ENCODE assay signal across 16 mouse cellular contexts in genomic region chr10:45070929-45071813, GRCm38 (mm10). TPM values are rescaled to one million over a fixed set of nuclear protein-coding genes. Genes with fewer than 3 reads are reported as not detected.
DNase-seq lines count a peak whose midpoint lies in the region; ATAC-seq and TF ChIP-seq lines count a peak whose summit lies in the region.
"Had no signal": no experiment of that assay in that cellular context is flagged by ENCODE, and none has a peak within 500 bp of the region (broad histone marks: within the 10 kb centered on the region; RNA-seq: fewer than 3 reads in every experiment).

No protein-coding gene starts in this region.

- no peak overlapping the region for H3K4me2 ChIP-seq in forebrain, embryonic 11.5 days (ENCODE audit: low read depth, low read length, severe bottlenecking)
- H3K4me2 ChIP-seq in forebrain, embryonic 12.5 days = no peak overlapping the region
- peak overlapping the region; percentile 60 for H3K4me2 ChIP-seq in CH12.LX (ENCODE audit: insufficient read depth, low read depth, poor library complexity, severe bottlenecking)
- 0 out of 2 replicates have a peak overlapping the region, but pooled peaks have one; percentile 0 for H3K4me2 ChIP-seq in intestine, embryonic 15.5 days (replicated peaks)
- H3K4me2 ChIP-seq in liver, embryonic 11.5 days = peak overlapping the region; percentile 45
- no peak overlapping the region for H3K4me2 ChIP-seq in stomach, postnatal 0 days (replicated peaks; ENCODE audit: low read depth)
- H3K4me2 ChIP-seq: heart, embryonic 15.5 days; neural tube, embryonic 12.5 days had no signal

- ATAC-seq in forebrain, embryonic 11.5 days (replicated peaks; ENCODE audit: low FRiP score) = no peak
- no peak for ATAC-seq in forebrain, embryonic 12.5 days (ENCODE audit: low FRiP score)
- ATAC-seq in intestine, embryonic 15.5 days = no peak; the same call in 1 of the 2 replicates
- peak; percentile 33 for ATAC-seq in liver, embryonic 11.5 days (replicated peaks; ENCODE audit: low FRiP score)
- no peak for ATAC-seq in stomach, postnatal 0 days (ENCODE audit: low FRiP score, low TSS enrichment)
- ATAC-seq: hindbrain, postnatal 0 days had no signal

- WGBS in forebrain, embryonic 11.5 days = 82% methylated on average over 13 of the region's 13 CpGs
- 80% methylated on average over 13 of the region's 13 CpGs for WGBS in forebrain, embryonic 12.5 days
- WGBS in intestine, embryonic 15.5 days = 68% methylated on average over 13 of the region's 13 CpGs
- 59% methylated on average over 13 of the region's 13 CpGs for WGBS in liver, embryonic 11.5 days
- WGBS in stomach, postnatal 0 days = 66% methylated on average over 13 of the region's 13 CpGs

- dilution Hi-C loops in CH12.LX (cut with MboI; ENCODE audit: extremely low pct_ligation_motif_present, extremely low pct_unique_long_range_greater_than_20kb, low sequenced_read_pairs) = no loop called here

- peak; percentile 43 for DNase-seq in forebrain, embryonic 11.5 days (ENCODE audit: low spot score)
- DNase-seq in CH12.LX (ENCODE audit: extremely low read depth) = no peak
- DNase-seq in liver, embryonic 11.5 days (ENCODE audit: low spot score) = no peak
- DNase-seq in spleen, adult 12 weeks (ENCODE audit: low spot score) = no peak
- no peak for DNase-seq in cerebellum, adult 8-10 months
- no peak for DNase-seq in stomach, postnatal 0 days (ENCODE audit: low spot score)
- DNase-seq: cerebellum, postnatal 10 days; gastrocnemius, adult 2 months; lung, postnatal 14 days; midbrain, embryonic 14.5 days had no signal

- no peaks in the 10 kb centered on the region; the same call in 1 of the 2 replicates for H3K36me3 ChIP-seq in forebrain, embryonic 11.5 days (ENCODE audit: control insufficient read depth, insufficient read depth, low read length)
- H3K36me3 ChIP-seq in forebrain, embryonic 12.5 days (replicated peaks) = peaks cover 9% of the 10 kb centered on the region; the same call in 1 of the 2 replicates
- peaks cover 32 to 49% of the 10 kb centered on the region in 2 experiments for H3K36me3 ChIP-seq in CH12.LX (replicated peaks in 1 of 2; ENCODE audit: control insufficient read depth in 1 of 2, insufficient read depth in 1 of 2, low read length in 1 of 2)
- H3K36me3 ChIP-seq in intestine, embryonic 15.5 days = no peaks in the 10 kb centered on the region
- peaks cover 10% of the 10 kb centered on the region; the same call in 1 of the 2 replicates for H3K36me3 ChIP-seq in liver, embryonic 11.5 days (ENCODE audit: control insufficient read depth, insufficient read depth, low read length)
- peaks cover 5% of the 10 kb centered on the region; the same call in 1 of the 2 replicates for H3K36me3 ChIP-seq in stomach, postnatal 0 days (ENCODE audit: control insufficient read depth, insufficient read depth, low read length)

- in situ Hi-C loops in CH12.LX (cut with MboI; ENCODE audit: low pct_ligation_motif_present, low pct_unique_long_range_greater_than_20kb, low sequenced_read_pairs) = no loop called here

- no peaks in the 10 kb centered on the region for H3K27me3 ChIP-seq in forebrain, embryonic 11.5 days (ENCODE audit: control insufficient read depth, insufficient read depth, low read length)
- no peaks in the 10 kb centered on the region for H3K27me3 ChIP-seq in forebrain, embryonic 12.5 days
- H3K27me3 ChIP-seq in CH12.LX (replicated peaks) = no peaks in the 10 kb centered on the region
- no peaks in the 10 kb centered on the region for H3K27me3 ChIP-seq in intestine, embryonic 15.5 days (replicated peaks)
- H3K27me3 ChIP-seq in liver, embryonic 11.5 days (replicated peaks; ENCODE audit: control insufficient read depth, insufficient read depth, low read length) = no peaks in the 10 kb centered on the region
- H3K27me3 ChIP-seq in stomach, postnatal 0 days (ENCODE audit: control insufficient read depth, insufficient read depth, low read length) = no peaks in the 10 kb centered on the region
- H3K27me3 ChIP-seq: heart, embryonic 15.5 days; neural tube, embryonic 12.5 days had no signal

- peak; percentile 18; the same call in 1 of the 2 replicates for TF ChIP-seq EP300 in CH12.LX (IDR thresholded peaks at IDR 0.05; ENCODE audit: low read length)
- no peak for TF ChIP-seq EP300 in stomach, postnatal 0 days (optimal IDR thresholded peaks at IDR 0.05)

- TF ChIP-seq POLR2A in CH12.LX (IDR thresholded peaks at IDR 0.05; ENCODE audit: low read depth, low read length) = no peak

- no peaks in the 10 kb centered on the region for H3K9me3 ChIP-seq in forebrain, embryonic 11.5 days (ENCODE audit: control insufficient read depth, low read length)
- H3K9me3 ChIP-seq in forebrain, embryonic 12.5 days = no peaks in the 10 kb centered on the region
- no peaks in the 10 kb centered on the region for H3K9me3 ChIP-seq in CH12.LX (replicated peaks; ENCODE audit: low read length)
- no peaks in the 10 kb centered on the region for H3K9me3 ChIP-seq in intestine, embryonic 15.5 days
- H3K9me3 ChIP-seq in liver, embryonic 11.5 days (ENCODE audit: control insufficient read depth, low read length) = no peaks in the 10 kb centered on the region
- no peaks in the 10 kb centered on the region for H3K9me3 ChIP-seq in stomach, postnatal 0 days (ENCODE audit: control insufficient read depth, low read length)
- H3K9me3 ChIP-seq: forebrain, embryonic 10.5 days; heart, embryonic 15.5 days; neural tube, embryonic 12.5 days had no signal

- TF ChIP-seq CTCF in CH12.LX (conservative IDR thresholded peaks at IDR 0.05 in 1 of 2, IDR thresholded peaks at IDR 0.05 in 1 of 2; ENCODE audit: low read depth in 2 of 2, low read length in 2 of 2) = no peak
- no peak for TF ChIP-seq CTCF in stomach, postnatal 0 days (IDR thresholded peaks at IDR 0.05; ENCODE audit: low read depth)

- H3K79me2 ChIP-seq in CH12.LX (replicated peaks; ENCODE audit: control insufficient read depth, extremely low read depth, insufficient read depth, poor library complexity, severe bottlenecking) = peaks cover 53% of the 10 kb centered on the region

- TF ChIP-seq RAD21 in CH12.LX (IDR thresholded peaks at IDR 0.05; ENCODE audit: low read depth, low read length) = no peak

- no peak overlapping the region for H3K9ac ChIP-seq in forebrain, embryonic 11.5 days (ENCODE audit: low read length)
- H3K9ac ChIP-seq in forebrain, embryonic 12.5 days = no peak overlapping the region
- no peak overlapping the region for H3K9ac ChIP-seq in CH12.LX (ENCODE audit: insufficient read depth, low read depth)
- no peak overlapping the region for H3K9ac ChIP-seq in intestine, embryonic 15.5 days
- H3K9ac ChIP-seq in liver, embryonic 11.5 days (ENCODE audit: low read depth, low read length) = no peak overlapping the region
- H3K9ac ChIP-seq in stomach, postnatal 0 days (ENCODE audit: low read length) = no peak overlapping the region
- H3K9ac ChIP-seq: heart, embryonic 15.5 days; neural tube, embryonic 12.5 days had no signal

- no peak overlapping the region for H3K4me3 ChIP-seq in forebrain, embryonic 11.5 days (ENCODE audit: low read depth, low read length)
- no peak overlapping the region for H3K4me3 ChIP-seq in forebrain, embryonic 12.5 days (replicated peaks)
- no peak overlapping the region for H3K4me3 ChIP-seq in CH12.LX (replicated peaks in 1 of 3; ENCODE audit: low read depth in 2 of 3, low read length in 2 of 3, poor library complexity in 1 of 3)
- H3K4me3 ChIP-seq in intestine, embryonic 15.5 days (replicated peaks) = no peak overlapping the region
- H3K4me3 ChIP-seq in liver, embryonic 11.5 days (ENCODE audit: low read depth, low read length) = no peak overlapping the region
- H3K4me3 ChIP-seq in stomach, postnatal 0 days (ENCODE audit: low read depth, low read length) = no peak overlapping the region
- H3K4me3 ChIP-seq: forebrain, embryonic 10.5 days; gastrocnemius, adult 2 months; heart, embryonic 15.5 days; neural tube, embryonic 12.5 days had no signal

- no peak overlapping the region for H3K27ac ChIP-seq in forebrain, embryonic 11.5 days (ENCODE audit: low read depth, low read length)
- H3K27ac ChIP-seq in forebrain, embryonic 12.5 days = no peak overlapping the region
- no peak overlapping the region for H3K27ac ChIP-seq in CH12.LX (ENCODE audit: insufficient read depth, low read depth)
- no peak overlapping the region for H3K27ac ChIP-seq in intestine, embryonic 15.5 days
- no peak overlapping the region for H3K27ac ChIP-seq in liver, embryonic 11.5 days (ENCODE audit: low read depth, low read length)
- no peak overlapping the region for H3K27ac ChIP-seq in stomach, postnatal 0 days (replicated peaks)
- H3K27ac ChIP-seq: forebrain, embryonic 10.5 days; gastrocnemius, adult 2 months; heart, embryonic 15.5 days; hindbrain, postnatal 0 days; neural tube, embryonic 12.5 days had no signal

- peaks cover 3% of the 10 kb centered on the region; the same call in 1 of the 2 replicates for H3K4me1 ChIP-seq in forebrain, embryonic 11.5 days (replicated peaks; ENCODE audit: control insufficient read depth, insufficient read depth, low read length)
- H3K4me1 ChIP-seq in forebrain, embryonic 12.5 days = peaks cover 50% of the 10 kb centered on the region
- peaks cover 10 to 44% of the 10 kb centered on the region in 2 experiments for H3K4me1 ChIP-seq in CH12.LX (ENCODE audit: control insufficient read depth in 1 of 2, insufficient read depth in 2 of 2)
- peaks cover 19% of the 10 kb centered on the region for H3K4me1 ChIP-seq in intestine, embryonic 15.5 days (replicated peaks)
- peaks cover 40% of the 10 kb centered on the region for H3K4me1 ChIP-seq in liver, embryonic 11.5 days (replicated peaks; ENCODE audit: control insufficient read depth, insufficient read depth, low read length)
- peaks cover 2% of the 10 kb centered on the region; the same call in 1 of the 2 replicates for H3K4me1 ChIP-seq in stomach, postnatal 0 days (replicated peaks; ENCODE audit: control insufficient read depth, insufficient read depth)

TF ChIP-seq in CH12.LX, 34 proteins besides CTCF, POLR2A, EP300 and RAD21 (continues in another document):
- peak; percentile 69 for TF ChIP-seq BHLHE40 (IDR thresholded peaks at IDR 0.05; ENCODE audit: low read depth, low read length)
- TF ChIP-seq HCFC1 (IDR thresholded peaks at IDR 0.05; ENCODE audit: low read depth, low read length) = no peak
- peak; percentile 55; the same call in 1 of the 2 replicates for TF ChIP-seq NRF1 (IDR thresholded peaks at IDR 0.05; ENCODE audit: low read depth, low read length)
- TF ChIP-seq KAT2A (IDR thresholded peaks at IDR 0.05; ENCODE audit: insufficient replicate concordance, low read length) = no peak
- peak; percentile 71 for TF ChIP-seq JUND (conservative IDR thresholded peaks at IDR 0.05; ENCODE audit: low read depth, low read length)

RNA-seq across cellular contexts. Expression of gene Prep, which starts 4.2 kb away (rescaled TPM):
- polyA plus RNA-seq in forebrain, embryonic 11.5 days (2014; fragmentation: Nextera tagmentation; extraction: Ambion mirVana) = 27.6 and 28.8 TPM in 2 replicates
- 23.7 and 27.4 TPM in 2 replicates for polyA plus RNA-seq in forebrain, embryonic 12.5 days (2016; fragmentation: Nextera tagmentation; extraction: Ambion mirVana)
- total RNA-seq in CH12.LX (2012; rRNA removed) = 17.6 and 17.8 TPM in 2 replicates
- 25.0 and 25.7 TPM in 2 replicates for total RNA-seq in CH12.LX (2014; rRNA removed)
- 26.0 and 28.2 TPM in 2 replicates for polyA plus RNA-seq in CH12.LX (2012; ENCODE audit: insufficient read length, low read depth)
- polyA plus RNA-seq in intestine, embryonic 15.5 days (2015; fragmentation: Nextera tagmentation; extraction: Ambion mirVana) = 24.5 and 25.4 TPM in 2 replicates
- polyA plus RNA-seq in liver, embryonic 11.5 days (2014; fragmentation: Nextera tagmentation; extraction: Ambion mirVana) = 22.1 and 27.7 TPM in 2 replicates
- 10.8 and 11.3 TPM in 2 replicates for polyA plus RNA-seq in stomach, postnatal 0 days (2015; fragmentation: Nextera tagmentation; extraction: Ambion mirVana)

Comparison
In these comparisons a context has a peak if more than half of its experiments do, and no peak if none do; other contexts are left out.
1. H3K4me2 ChIP-seq: peak in CH12.LX (single experiment), intestine, embryonic 15.5 days (single experiment) and liver, embryonic 11.5 days (single experiment); none in forebrain, embryonic 11.5 days (single experiment), forebrain, embryonic 12.5 days (single experiment) and stomach, postnatal 0 days (single experiment).